Mouse (Mus musculus): ENCODE measurements around the gene Bpi.

Gene Bpi

GRCm38 (mm10) chr2:158242170-158242896 lies 15.6 kb upstream of the Bpi start:
- no peak for DNase-seq (ENCODE audit: low read depth, low spot score)

DNA sequence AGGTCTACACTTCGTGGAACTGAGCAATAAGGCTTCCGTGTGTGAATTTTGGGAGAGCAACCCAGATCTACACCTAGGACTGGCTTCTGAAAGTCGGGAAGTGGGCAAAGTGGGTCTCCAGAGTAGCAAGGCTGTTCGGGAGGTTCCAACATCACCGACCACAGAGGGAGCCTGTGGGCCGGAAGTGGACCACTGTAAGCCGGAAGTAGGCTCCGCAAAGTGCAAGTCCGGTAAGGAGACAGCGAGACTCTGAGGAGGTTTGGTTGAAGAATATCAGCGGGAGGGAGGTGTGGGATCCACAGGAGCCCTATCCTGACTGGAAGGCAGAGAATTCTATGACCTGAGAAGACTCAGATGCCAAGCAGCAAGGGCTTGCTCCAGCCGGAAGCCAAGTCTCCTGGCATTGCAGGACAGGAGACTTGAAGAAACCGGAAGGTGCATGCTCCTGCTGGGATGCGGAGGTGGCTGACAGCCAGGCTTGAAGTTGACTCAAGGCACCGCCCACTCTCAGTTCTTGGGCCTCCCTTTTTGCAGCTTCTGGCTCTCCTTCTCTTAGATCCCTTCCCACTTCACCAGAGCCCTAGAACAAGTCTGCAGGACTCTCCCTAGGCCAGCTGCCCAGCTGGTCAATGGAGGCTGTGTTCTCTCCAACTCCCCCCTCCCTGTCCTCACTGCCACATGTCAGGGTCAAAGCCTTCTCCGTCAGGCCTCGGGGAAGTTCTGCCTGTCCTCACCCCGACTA lies 14.6 kb upstream of the Bpi start:
- no peak for DNase-seq (ENCODE audit: low read depth, low spot score)

DNA sequence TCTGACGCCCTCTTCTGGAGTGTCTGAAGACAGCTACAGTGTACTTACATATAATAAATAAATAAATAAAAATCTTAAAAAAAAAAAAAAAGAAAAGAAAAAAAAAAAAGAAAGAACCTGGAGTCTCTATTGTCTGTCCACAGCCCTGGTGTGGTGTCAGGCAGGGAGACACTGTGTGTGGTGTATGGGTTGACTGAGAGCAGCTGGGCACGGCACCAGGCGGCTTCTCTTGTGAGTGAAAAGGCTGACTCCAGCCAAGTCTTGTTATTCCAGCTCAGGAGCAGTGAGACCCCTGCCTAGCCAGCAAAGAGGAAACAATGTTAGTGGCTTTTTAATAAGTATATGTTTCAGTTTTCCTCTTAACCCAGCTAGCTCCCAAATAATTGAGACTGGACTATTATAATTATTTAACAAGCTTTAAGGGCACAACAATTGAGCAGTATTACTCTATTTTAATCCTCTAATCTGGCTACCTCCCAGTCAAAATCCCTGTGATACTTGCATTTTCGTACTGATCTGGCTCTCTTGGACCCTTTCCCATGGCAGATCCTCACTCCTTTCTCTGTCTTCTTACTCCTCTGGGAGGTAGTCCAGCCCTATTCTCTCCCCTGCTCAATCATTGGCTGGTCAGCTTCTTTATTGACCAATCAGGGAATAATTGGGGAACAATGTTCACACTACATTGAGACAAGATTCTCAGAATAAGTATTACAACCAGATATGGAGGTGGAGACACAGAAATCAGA lies 12.6 kb upstream of the Bpi start:
- DNase-seq (ENCODE audit: low read depth, low spot score) = no peak

DNA sequence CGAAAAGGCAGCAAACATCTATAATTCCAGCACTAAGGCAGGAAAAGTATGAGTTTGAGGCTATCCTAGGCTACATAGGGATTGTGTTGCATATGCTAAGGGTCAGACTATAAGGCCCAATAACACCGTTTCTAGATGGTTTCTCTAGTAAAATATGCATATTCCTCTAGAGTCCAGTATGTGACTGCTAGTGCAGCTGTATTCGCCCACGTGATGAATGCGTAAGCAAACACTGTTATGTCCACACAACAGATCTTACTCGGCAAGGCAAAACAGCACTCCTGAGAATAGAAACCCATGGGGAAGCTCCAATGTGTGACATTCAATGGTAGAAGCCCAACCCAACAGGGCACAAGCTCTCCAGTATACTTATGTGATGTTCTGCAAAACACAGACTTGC lies 10.0 kb upstream of the Bpi start:
- DNase-seq (ENCODE audit: low read depth, low spot score) = no peak

GRCm38 (mm10) chr2:158248318-158248717 lies 9.6 kb upstream of the Bpi start:
- DNase-seq (ENCODE audit: low read depth, low spot score) = no peak

DNA sequence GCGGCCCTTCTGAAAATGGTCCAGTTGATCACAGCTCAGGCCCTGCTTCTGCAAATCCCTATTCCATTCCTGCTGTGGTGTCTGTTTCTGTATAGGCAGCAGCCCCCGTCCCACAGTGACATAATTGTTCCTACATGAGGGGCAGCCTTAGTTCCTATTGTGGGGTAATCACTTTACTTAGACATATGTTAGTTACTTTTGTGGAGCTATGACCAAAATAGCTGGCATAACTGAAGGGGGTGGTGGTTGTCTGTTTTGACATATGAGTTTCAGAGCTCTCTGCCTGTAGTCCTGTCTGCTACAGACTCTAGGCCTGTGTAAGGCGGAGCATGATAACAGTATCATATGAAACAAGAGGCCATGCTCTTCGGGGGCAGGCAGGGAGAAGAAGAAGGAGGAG lies 7.3 kb upstream of the Bpi start:
- no peak for DNase-seq (ENCODE audit: low read depth, low spot score)

DNA sequence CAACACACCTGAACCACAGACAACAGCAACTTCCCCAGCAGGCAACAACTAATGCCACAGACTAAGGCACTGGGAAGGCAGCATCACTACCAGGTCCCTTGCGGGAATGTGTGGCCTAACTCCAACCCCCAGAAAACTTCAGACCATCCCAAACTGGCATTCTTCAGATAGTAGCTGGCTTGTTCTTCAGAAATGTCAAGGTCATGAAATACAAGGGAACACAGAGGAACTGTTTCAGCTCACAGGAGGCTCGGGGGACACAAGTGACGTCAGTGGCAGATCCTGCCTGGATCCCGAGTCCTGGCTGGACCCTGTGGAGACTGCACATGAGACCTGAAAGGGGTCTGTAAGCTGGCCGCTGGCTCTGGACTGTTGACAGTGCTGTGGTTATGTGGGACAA lies 4.1 kb upstream of the Bpi start:
- DNase-seq (ENCODE audit: low read depth, low spot score) = no peak

GRCm38 (mm10) chr2:158256894-158257293 lies 1.0 kb upstream of the Bpi start:
- DNase-seq (ENCODE audit: low read depth, low spot score) = no peak

DNA sequence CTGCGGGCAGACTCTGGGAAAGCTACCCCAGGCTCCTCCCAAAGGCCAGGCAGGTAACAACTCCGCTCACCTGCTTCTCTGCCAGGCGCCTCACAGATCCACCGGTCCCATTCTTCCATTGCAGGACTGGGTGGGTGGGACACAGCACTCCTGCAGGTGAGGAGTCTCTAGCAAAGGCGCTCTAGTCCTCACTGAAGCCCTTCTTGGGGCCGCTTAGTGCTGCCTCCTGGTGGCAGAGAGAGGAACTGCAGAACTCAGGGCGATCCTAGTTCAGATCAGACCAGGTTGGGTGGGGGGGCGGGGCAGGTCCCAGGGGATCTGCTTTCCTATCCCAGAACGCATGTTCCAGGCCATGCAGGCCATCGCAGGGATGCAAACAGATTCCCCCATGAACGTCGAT lies 887 bp downstream of the Bpi start:
- DNase-seq (ENCODE audit: low read depth, low spot score) = no peak

GRCm38 (mm10) chr2:158259498-158259897 lies 1.6 kb downstream of the Bpi start:
- DNase-seq (ENCODE audit: low read depth, low spot score) = no peak

DNA sequence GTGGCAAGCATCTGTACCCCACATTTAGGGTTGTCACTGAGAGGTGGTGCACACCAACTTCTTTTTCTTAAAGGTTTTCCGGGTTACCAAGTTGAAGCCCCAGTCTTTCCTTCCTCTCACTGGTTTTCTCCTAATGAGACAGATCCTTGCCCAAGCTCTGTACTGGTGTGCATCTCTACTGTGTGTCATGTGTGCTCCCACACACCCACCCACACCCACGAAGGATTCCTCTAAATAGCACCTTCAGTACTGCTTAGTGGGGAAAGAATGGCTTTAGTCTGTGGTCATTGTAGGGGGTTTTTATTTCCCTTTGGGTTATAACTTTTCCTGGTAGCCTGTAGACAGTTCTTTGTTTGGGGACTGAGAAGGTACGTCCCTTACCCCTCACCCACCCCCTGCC lies 7.0 kb downstream of the Bpi start:
- no peak for DNase-seq (ENCODE audit: low read depth, low spot score)

GRCm38 (mm10) chr2:158270017-158270416 lies 12.1 kb downstream of the Bpi start:
- DNase-seq (ENCODE audit: low read depth, low spot score) = no peak

DNA sequence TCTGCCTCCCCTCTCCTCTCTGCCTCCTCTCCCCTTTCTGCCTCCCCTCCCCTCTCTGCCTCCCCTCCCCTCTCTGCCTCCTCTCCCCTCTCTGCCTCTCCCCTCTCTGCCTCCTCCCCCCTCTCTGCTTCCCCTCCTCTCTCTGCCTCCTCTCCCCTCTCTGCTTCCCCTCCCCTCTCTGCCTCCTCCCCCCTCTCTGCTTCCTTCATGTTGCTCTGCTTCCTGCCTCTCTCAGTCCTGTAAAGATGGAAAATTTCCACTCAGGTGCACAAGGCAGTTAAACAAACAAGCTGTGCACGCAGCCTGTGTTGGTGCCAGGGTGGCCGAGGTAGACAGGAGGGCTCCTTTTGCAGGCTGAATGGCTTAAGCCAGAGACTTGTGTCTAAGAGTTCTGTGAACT lies 15.8 kb downstream of the Bpi start:
- no peak for DNase-seq (ENCODE audit: low read depth, low spot score)

GRCm38 (mm10) chr2:158275349-158275748 lies 17.5 kb downstream of the Bpi start:
- no peak for DNase-seq (ENCODE audit: low read depth, low spot score)

DNA sequence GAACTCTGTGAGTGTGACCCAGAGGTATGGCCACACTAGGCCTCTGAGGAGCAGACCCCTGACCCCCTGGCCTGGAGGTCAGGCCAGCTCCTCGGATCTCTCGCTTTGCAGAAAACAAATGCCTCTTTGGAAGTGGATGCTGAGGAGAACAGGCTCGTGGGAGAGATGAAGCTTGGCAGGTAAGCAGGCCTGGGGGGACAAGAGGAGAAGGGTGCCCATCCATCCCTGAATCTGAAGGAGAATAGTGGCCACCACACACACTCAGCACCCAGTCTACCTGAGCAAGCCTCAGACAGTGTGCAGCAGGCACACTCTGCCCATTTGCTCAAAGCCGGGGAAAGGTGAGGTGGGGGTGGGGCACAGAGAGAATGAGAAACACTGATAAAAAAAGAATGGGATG lies 17.9 kb downstream of the Bpi start:
- DNase-seq (ENCODE audit: low read depth, low spot score) = no peak

GRCm38 (mm10) chr2:158276451-158276850 lies 18.6 kb downstream of the Bpi start:
- DNase-seq (ENCODE audit: low read depth, low spot score) = no peak

DNA sequence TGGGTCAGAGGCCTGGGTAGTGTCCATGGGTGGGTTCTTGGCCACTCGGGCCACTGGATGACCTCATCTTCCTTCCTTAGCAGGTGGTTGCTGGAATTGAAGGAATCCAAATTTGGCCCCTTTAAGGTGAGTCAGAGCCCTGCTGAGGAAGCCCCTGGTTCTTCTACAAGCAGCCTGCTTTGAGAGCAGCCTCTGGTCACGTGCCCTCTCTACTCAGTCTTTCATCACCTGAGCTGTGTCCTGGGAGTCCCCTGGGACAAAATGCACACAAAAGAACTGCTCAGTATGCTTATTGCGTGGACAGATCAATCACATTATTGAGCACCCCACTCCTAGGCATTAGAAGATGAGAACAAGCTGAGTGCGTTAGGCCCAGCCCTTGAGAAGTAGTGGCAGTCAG lies 19.0 kb downstream of the Bpi start:
- DNase-seq (ENCODE audit: low read depth, low spot score) = no peak

- DNase-seq (ENCODE audit: low read depth, low spot score) = no peak
Measured at GRCm38 (mm10) chr2:158279656-158280055, 21.8 kb downstream of the Bpi start.

GRCm38 (mm10) chr2:158281497-158282205 lies 23.8 kb downstream of the Bpi start:
- DNase-seq (ENCODE audit: low read depth, low spot score) = no peak

- DNase-seq (ENCODE audit: low read depth, low spot score) = no peak
Measured at GRCm38 (mm10) chr2:158283136-158283535, 25.2 kb downstream of the Bpi start.

DNA sequence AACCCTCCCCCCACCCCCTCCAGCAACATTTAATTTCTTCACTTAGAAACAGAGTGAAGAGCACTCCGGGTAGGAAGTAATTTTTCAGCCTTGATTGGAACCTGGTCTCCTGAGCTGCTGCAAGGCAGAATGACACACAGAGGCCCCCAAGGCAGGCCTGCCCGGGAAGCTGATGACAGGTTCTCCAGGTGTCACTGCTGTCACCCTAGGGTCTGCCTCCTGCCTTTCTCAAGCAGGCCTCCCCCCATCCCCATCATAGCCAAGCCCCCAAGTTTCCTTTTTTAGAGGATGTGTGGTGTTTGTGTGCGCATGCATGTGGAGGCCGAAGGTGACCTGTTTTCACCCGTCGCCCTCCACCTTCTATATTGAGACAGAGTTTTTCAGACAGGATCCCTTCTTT lies 25.9 kb downstream of the Bpi start:
- no peak for DNase-seq (ENCODE audit: low read depth, low spot score)

GRCm38 (mm10) chr2:158284571-158284970 lies 26.7 kb downstream of the Bpi start:
- DNase-seq (ENCODE audit: low read depth, low spot score) = no peak
